Mouse (Mus musculus) frontal cortex, postnatal 10 days (tissue): ENCODE results near the gene Dgke.
"Not testable (repeated sequence)": the region's sequence is repeated elsewhere in the genome, so short reads cannot be mapped to it uniquely, and the experiment has no call there.

ENCODE experiments used
- DNase-seq, 2 experiments: peaks; one replicate each; pipeline ENCODE4 v3.0.0; 2022; ENCODE audit warnings: low spot score in 2 of 2, mixed read lengths in 1 of 2

Gene Dgke

GRCm38 (mm10) chr11:89066750-89067149 is at the start of gene Dgke:
TSS of gene Dgke (minus strand) at chr11:89066850.
- no peak for DNase-seq

GRCm38 (mm10) chr11:89107180-89107807 is 40.6 kb upstream of the Dgke start:
- DNase-seq: no peak

GRCm38 (mm10) chr11:89105823-89106222 is 39.2 kb upstream of the Dgke start:
- DNase-seq: no peak

- no peak for DNase-seq
These were observed 38.6 kb upstream of the Dgke start for GRCm38 (mm10) chr11:89105211-89105610.

GRCm38 (mm10) chr11:89103166-89103565 is 36.5 kb upstream of the Dgke start:
- no peak for DNase-seq

GRCm38 (mm10) chr11:89100826-89101321 is 34.2 kb upstream of the Dgke start:
- DNase-seq: peak; percentile 44 to 46

GRCm38 (mm10) chr11:89100403-89100802 is 33.8 kb upstream of the Dgke start:
- peak; percentile 64 to 78 for DNase-seq

- no peak for DNase-seq
These were observed 32.3 kb upstream of the Dgke start for GRCm38 (mm10) chr11:89098930-89099329.

- DNase-seq: no peak
These were observed 31.6 kb upstream of the Dgke start for GRCm38 (mm10) chr11:89098083-89098835.

- not testable (repeated sequence) for DNase-seq
These were observed 30.6 kb upstream of the Dgke start for GRCm38 (mm10) chr11:89097292-89097691.

- DNase-seq: no peak
These were observed 28.7 kb upstream of the Dgke start for GRCm38 (mm10) chr11:89095306-89095705.

- no peak for DNase-seq
These were observed 26.1 kb upstream of the Dgke start for GRCm38 (mm10) chr11:89092714-89093113.

- DNase-seq: not testable (repeated sequence)
These were observed 23.7 kb upstream of the Dgke start for GRCm38 (mm10) chr11:89090359-89090758.

GRCm38 (mm10) chr11:89088754-89089153 is 22.1 kb upstream of the Dgke start:
- DNase-seq: no peak

GRCm38 (mm10) chr11:89086208-89086809 is 19.7 kb upstream of the Dgke start:
- no peak for DNase-seq

GRCm38 (mm10) chr11:89084601-89085000 is 18.0 kb upstream of the Dgke start:
- DNase-seq: no peak

GRCm38 (mm10) chr11:89082691-89083090 is 16.0 kb upstream of the Dgke start:
- DNase-seq: not testable (repeated sequence)

- DNase-seq: not testable (repeated sequence)
These were observed 15.3 kb upstream of the Dgke start for GRCm38 (mm10) chr11:89081906-89082305.

GRCm38 (mm10) chr11:89078996-89079680 is 12.5 kb upstream of the Dgke start:
- DNase-seq: no peak

GRCm38 (mm10) chr11:89078305-89078704 is 11.7 kb upstream of the Dgke start:
- DNase-seq: no peak

- DNase-seq: no peak
These were observed 11.0 kb upstream of the Dgke start for GRCm38 (mm10) chr11:89077601-89078000.

- DNase-seq: no peak
These were observed 9.7 kb upstream of the Dgke start for GRCm38 (mm10) chr11:89076370-89076821.
